Mouse (Mus musculus) monocyte, adult 5-6 weeks (primary cell): ENCODE data around the gene Stxbp2. TPM values are rescaled to one million over a fixed set of nuclear protein-coding genes. Genes with fewer than 3 reads are reported as not detected.
A peak's percentile ranks its signal among the peaks of the same experiment; 100 is the strongest.

Source experiments
- ATAC-seq: fragments of 153-309, 156-312 bp; replicated peaks from 2 replicates; pipeline ENCODE4 v1.8.0; 2017; ENCODE audit warnings: mild to moderate bottlenecking; ENCODE audit not compliant: low TSS enrichment, insufficient number of reproducible peaks, severe bottlenecking, poor library complexity, low FRiP score
- total RNA-seq: library from RNA; stranded (forward); fragments of 200-1000, 200-491, 200-594 nt; gene quantifications from 3 replicates; pipeline ENCODE4 v1.2.3, GENCODE M21; 2017

Stxbp2 gene
- total RNA-seq, 1 experiment from 2014 or later = 174 TPM

- no peak for ATAC-seq
Measured at GRCm38 (mm10) chr8:3625445-3625844, 5.3 kb upstream of the Stxbp2 start, which contains the start of gene Pcp2. TSS of gene Pcp2 (minus strand) at chr8:3625545.

DNA sequence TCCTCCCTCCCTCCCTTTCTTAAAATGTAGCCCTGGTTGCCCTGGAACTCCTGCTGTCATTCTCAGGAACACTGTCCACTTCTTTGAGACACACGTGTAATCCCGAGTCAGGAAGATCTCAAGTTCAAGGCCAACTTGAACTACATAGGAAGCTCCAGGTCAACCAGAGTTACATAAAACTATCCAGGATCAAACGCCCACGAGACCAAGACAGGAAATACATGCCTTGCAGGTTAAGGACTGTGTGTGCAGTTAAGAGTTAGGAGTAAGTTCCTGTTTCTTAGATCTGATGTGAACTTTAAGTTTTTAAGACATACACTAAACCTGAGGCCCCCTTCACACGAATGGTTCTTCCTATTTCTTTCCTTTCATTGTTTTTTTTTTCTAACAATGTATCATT is 3.8 kb upstream of the Stxbp2 start:
- ATAC-seq = no peak

- 0 out of 2 replicates have a peak, but pooled peaks have one; percentile 32 for ATAC-seq
Measured at GRCm38 (mm10) chr8:3628014-3628413, 2.7 kb upstream of the Stxbp2 start.

DNA sequence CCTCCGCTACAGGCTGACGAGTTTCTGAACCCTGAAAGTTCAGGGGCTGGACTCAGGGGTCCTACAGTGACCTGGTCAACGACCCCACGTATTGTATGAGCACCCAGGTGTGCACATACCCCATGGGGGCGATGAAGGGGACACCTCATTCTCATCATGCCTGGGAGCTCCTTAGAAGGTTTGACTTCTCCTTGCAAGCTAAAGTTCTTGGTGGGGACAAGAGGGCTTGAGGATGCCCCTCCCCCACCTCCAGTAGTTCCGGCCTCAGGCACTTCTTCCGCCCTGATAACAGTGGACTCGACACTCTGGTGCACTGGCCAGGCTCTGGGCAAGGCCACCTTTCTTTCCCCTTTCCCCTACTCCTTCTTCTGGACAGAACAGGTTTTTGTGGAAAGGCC is 722 bp downstream of the Stxbp2 start:
- ATAC-seq = peak; percentile 25; the same call in 1 of the 2 replicates

DNA sequence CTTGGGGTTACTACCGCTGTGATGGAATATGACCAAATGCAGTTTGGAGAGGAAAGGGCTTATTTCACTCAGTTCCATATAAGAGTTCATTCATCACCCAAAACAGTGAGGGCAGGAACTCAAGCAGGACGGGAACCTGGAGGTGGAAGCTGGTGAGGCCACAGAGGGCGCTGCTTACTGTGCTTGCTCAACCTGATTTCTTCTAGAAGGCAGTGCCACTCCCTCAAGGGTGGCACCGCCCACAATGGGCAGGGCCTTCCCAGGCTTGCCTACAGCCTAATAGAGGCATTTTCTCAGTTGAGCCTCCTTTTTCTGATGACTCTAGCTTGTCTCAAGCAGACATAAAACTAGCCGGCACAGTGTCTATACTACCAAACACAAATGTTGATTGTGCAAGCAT is 15.0 kb downstream of the Stxbp2 start:
- ATAC-seq = peak; percentile 93

DNA sequence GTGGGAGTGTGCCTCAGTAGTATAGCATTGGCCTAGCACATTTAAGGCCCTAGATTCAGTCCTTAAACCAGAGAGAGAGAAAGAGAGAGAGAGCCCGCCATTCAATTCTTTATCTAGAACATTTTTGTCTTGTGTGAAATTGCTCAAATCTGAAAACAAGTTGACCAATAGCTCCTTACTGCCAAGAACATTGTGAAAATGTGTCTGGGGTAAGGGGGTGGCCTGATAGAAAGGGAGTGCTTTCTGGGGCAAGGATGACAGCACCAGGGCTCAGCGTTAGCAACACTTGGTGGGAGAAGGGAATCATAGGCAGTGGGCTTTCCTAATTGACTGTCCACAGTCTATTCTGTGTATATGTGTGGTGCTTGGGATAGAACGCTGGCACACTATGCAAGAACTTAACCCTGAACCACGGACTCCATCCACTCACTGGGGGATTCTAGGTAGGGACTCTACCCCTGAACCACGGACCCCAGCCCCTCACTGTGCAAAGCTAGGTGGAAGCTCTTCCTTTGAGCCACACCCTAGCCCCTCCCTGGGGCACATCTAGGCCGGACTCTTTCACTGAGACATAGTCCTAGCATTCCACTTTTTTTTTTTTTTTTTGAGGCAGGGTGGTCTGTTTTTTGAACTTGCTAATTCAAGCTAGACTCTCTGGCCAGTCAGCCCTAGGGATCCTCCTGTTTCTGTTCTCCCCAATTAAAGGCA is 16.2 kb downstream of the Stxbp2 start:
- ATAC-seq = no peak

- ATAC-seq = no peak
Measured at GRCm38 (mm10) chr8:3647561-3647960, 16.8 kb downstream of the Stxbp2 start.

- ATAC-seq = peak; percentile 51
Measured at GRCm38 (mm10) chr8:3648268-3648667, 17.5 kb downstream of the Stxbp2 start.

DNA sequence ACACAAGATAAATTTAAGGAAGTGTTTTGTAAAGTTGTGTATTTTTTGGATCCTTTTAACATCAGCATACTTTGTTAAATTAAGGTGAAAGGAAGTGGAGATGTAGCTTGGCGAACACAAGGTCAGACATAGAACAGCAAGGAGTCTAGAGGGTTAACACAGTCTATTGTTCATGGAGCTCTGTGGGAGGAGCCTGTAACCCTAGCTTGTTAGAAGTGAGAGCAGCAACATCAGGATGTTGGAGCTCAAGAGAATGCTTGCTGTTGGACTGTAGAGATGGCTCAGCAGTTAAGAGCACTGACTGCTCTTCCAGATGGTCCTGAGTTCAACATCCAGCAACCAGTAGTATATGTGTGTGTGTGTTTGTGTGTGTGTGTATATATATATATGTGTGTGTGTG is 18.2 kb downstream of the Stxbp2 start:
- ATAC-seq = no peak; the same call in 1 of the 2 replicates

- ATAC-seq = no peak
Measured at GRCm38 (mm10) chr8:3652845-3653244, 22.1 kb downstream of the Stxbp2 start.

GRCm38 (mm10) chr8:3654726-3655508 is 24.2 kb downstream of the Stxbp2 start:
- ATAC-seq = no peak

DNA sequence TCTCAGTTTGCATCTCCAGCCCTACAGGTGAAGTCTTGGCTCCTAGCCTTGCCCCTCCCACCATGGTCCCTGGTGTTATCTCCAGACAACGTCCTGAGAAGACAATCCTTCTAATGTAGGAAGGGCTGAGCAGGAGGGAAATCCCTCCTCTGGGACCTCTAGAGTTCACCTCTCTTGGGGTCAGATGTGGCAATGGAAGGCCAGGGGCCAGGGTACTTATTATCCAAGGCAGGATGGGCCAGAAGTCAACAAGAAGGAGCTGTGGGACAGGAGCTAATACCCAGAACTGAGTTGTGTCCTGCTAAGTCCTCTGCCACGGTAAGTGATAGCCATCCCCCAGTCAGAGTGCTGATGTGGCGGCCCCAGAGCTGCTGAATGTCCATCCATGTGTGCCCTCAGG is 24.8 kb downstream of the Stxbp2 start, which contains the start of gene Retn:
Retn (plus strand) TSS at position 245 of the 400 bp plus-strand sequence.
- ATAC-seq = no peak

GRCm38 (mm10) chr8:3656725-3657381 is 26.1 kb downstream of the Stxbp2 start:
- no peak for ATAC-seq

- ATAC-seq = peak; percentile 70
Measured at GRCm38 (mm10) chr8:3660889-3661288, 30.1 kb downstream of the Stxbp2 start.

GRCm38 (mm10) chr8:3664405-3664804 is 33.6 kb downstream of the Stxbp2 start:
- peak; percentile 84 for ATAC-seq

DNA sequence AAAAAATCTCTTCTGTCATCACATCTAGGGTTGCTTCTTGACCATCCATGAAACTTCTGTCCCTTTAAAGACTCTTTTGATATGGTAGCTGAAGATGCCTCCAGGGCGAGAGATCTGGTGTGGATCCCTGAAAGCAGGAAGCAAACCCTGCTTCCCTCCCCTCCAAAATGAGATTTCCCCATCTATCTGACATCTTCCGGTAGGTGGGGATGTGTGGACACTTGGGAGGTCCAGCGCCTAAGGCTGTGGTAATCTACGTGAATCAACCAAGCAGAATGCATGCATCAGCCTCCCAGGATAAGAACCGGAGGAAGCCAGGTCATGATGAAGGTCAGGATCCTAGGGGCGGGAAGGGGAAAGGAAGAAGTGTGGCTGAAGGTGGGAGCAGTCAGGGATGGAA is 34.8 kb downstream of the Stxbp2 start, which contains the start of gene Mcemp1:
Mcemp1 (plus strand) TSS at position 248 of the 400 bp plus-strand sequence.
- peak; percentile 66 for ATAC-seq

GRCm38 (mm10) chr8:3670388-3670787 is 39.6 kb downstream of the Stxbp2 start:
- ATAC-seq = no peak; the same call in 1 of the 2 replicates

GRCm38 (mm10) chr8:3671980-3672491 is 41.3 kb downstream of the Stxbp2 start, which contains the start of gene Fcor:
TSS of gene Fcor (minus strand) at chr8:3672362.
- ATAC-seq = peak; percentile 56

DNA sequence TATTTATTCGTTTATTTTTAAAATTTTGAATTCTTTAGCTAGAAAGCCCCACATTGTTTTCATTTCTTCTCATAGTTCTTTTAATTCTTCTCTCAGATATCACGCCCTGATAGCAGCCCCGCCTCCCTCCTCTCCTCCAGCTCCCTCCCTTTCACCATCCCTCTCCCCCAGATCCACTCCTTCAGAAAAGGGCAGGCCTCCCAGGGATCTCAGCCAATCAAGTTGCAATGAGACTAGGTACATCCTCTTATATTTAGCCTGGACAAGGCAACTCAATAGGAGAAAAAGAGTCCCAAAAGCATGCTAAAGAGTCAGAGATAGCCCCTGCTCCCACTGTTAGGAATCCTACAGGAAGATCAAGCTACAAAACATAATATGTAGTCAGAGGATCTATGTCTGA is 43.9 kb downstream of the Stxbp2 start:
- no peak for ATAC-seq
